ENCODE assay signal across 8 mouse cellular contexts in genomic region chr1:64738180-64738555, GRCm38 (mm10). TPM values are rescaled to one million over a fixed set of nuclear protein-coding genes. Genes with fewer than 3 reads are reported as not detected.
A peak's percentile ranks its signal among the peaks of the same experiment; 100 is the strongest.
DNase-seq lines count a peak whose midpoint lies in the region; ATAC-seq and TF ChIP-seq lines count a peak whose summit lies in the region.

No protein-coding gene starts in this region.

- H3K36me3 ChIP-seq in hindbrain, postnatal 0 days (ENCODE audit: insufficient read depth, low read length): no peaks in the 10 kb centered on the region
- peaks cover 8% of the 10 kb centered on the region; the same call in 1 of the 2 replicates for H3K36me3 ChIP-seq in liver, postnatal 0 days (replicated peaks; ENCODE audit: insufficient read depth, low read length)
- no peaks in the 10 kb centered on the region for H3K36me3 ChIP-seq in stomach, embryonic 15.5 days

- TF ChIP-seq EP300 in liver, postnatal 0 days (IDR thresholded peaks at IDR 0.05; ENCODE audit: low read depth): no peak

- no peak overlapping the region for H3K27ac ChIP-seq in hindbrain, postnatal 0 days
- H3K27ac ChIP-seq in liver, postnatal 0 days (ENCODE audit: low read depth): peak overlapping the region; percentile 86
- H3K27ac ChIP-seq in stomach, embryonic 15.5 days: peak overlapping the region; percentile 90

- no peak for TF ChIP-seq CTCF in hindbrain, postnatal 0 days (IDR thresholded peaks at IDR 0.05; ENCODE audit: low read depth)
- no peak for TF ChIP-seq CTCF in liver, postnatal 0 days (IDR thresholded peaks at IDR 0.05; ENCODE audit: low read depth)

- under 1% methylated on average over 11 of the region's 11 CpGs for WGBS in hindbrain, postnatal 0 days
- under 1% methylated on average over 11 of the region's 11 CpGs for WGBS in liver, postnatal 0 days (ENCODE audit: insufficient replicate concordance)
- WGBS in stomach, embryonic 15.5 days: under 1% methylated on average over 11 of the region's 11 CpGs

- no peaks in the 10 kb centered on the region; the same call in 1 of the 2 replicates for H3K4me1 ChIP-seq in hindbrain, postnatal 0 days (ENCODE audit: insufficient read depth, low read length)
- peaks cover 46% of the 10 kb centered on the region for H3K4me1 ChIP-seq in liver, postnatal 0 days (ENCODE audit: insufficient read depth)
- peaks cover 23% of the 10 kb centered on the region for H3K4me1 ChIP-seq in stomach, embryonic 15.5 days

- DNase-seq in kidney, adult 11 months: peak; percentile 91
- DNase-seq in kidney, postnatal 4 days: no peak
- peak; percentile 42 for DNase-seq in embryo, embryonic 11 days
- DNase-seq in hindbrain, postnatal 0 days (ENCODE audit: low spot score): no peak
- no peak for DNase-seq in liver, postnatal 0 days
- DNase-seq in ovary, adult 18-20 months (ENCODE audit: low spot score): no peak
- no peak for DNase-seq in adrenal gland, adult 18-20 months (ENCODE audit: low spot score in 2 of 2)

- H3K4me2 ChIP-seq in hindbrain, postnatal 0 days (ENCODE audit: low read depth, low read length): peak overlapping the region; percentile 94
- peak overlapping the region; percentile 99 for H3K4me2 ChIP-seq in liver, postnatal 0 days (ENCODE audit: low read depth, low read length)
- H3K4me2 ChIP-seq in stomach, embryonic 15.5 days: peak overlapping the region; percentile 95

- H3K27me3 ChIP-seq in hindbrain, postnatal 0 days (ENCODE audit: insufficient read depth, low read length): peaks cover 21% of the 10 kb centered on the region; the same call in 1 of the 2 replicates
- peaks cover 10% of the 10 kb centered on the region for H3K27me3 ChIP-seq in liver, postnatal 0 days (ENCODE audit: insufficient read depth, low read length)
- no peaks in the 10 kb centered on the region for H3K27me3 ChIP-seq in stomach, embryonic 15.5 days (replicated peaks)

- peak overlapping the region; percentile 63 for H3K4me3 ChIP-seq in hindbrain, postnatal 0 days (ENCODE audit: low read length)
- H3K4me3 ChIP-seq in liver, postnatal 0 days (ENCODE audit: low read depth, low read length): peak overlapping the region; percentile 88
- peak overlapping the region; percentile 77 for H3K4me3 ChIP-seq in stomach, embryonic 15.5 days (replicated peaks)

- H3K9ac ChIP-seq in hindbrain, postnatal 0 days (replicated peaks; ENCODE audit: low read length): no peak overlapping the region
- peak overlapping the region; percentile 62 for H3K9ac ChIP-seq in liver, postnatal 0 days (replicated peaks)
- H3K9ac ChIP-seq in stomach, embryonic 15.5 days: peak overlapping the region; percentile 13; the same call in 1 of the 2 replicates

- no peak for ATAC-seq in hindbrain, postnatal 0 days
- ATAC-seq in liver, postnatal 0 days: peak; percentile 46
- ATAC-seq in stomach, embryonic 15.5 days (ENCODE audit: insufficient read depth, low FRiP score, low read depth): peak; percentile 36

- no peaks in the 10 kb centered on the region for H3K9me3 ChIP-seq in hindbrain, postnatal 0 days (ENCODE audit: low read length)
- H3K9me3 ChIP-seq in liver, postnatal 0 days (ENCODE audit: low read length): no peaks in the 10 kb centered on the region
- no peaks in the 10 kb centered on the region for H3K9me3 ChIP-seq in stomach, embryonic 15.5 days

RNA-seq across cellular contexts. Expression of gene Fzd5, which starts 0.6 kb away (rescaled TPM):
- total RNA-seq in hindbrain, postnatal 0 days (2014; rRNA removed): 2.7 and 2.8 TPM in 2 replicates
- 0.28 and 0.38 TPM in 2 replicates for polyA plus RNA-seq in hindbrain, postnatal 0 days (2015; fragmentation: Nextera tagmentation; extraction: Ambion mirVana)
- polyA plus RNA-seq in liver, postnatal 0 days (2015; fragmentation: Nextera tagmentation; extraction: Ambion mirVana): 0.94 and 0.99 TPM in 2 replicates
- polyA plus RNA-seq in stomach, embryonic 15.5 days (2015; fragmentation: Nextera tagmentation; extraction: Ambion mirVana): 7.3 and 9.2 TPM in 2 replicates
- 10 to 100 TPM; 15.9 to 20.5 TPM for total RNA-seq in adrenal gland, adult 18-20 months (2021)

RNA-seq across cellular contexts. Expression of gene Ccnyl1, which starts 47.9 kb away (rescaled TPM):
- 17.5 and 19.7 TPM in 2 replicates for total RNA-seq in hindbrain, postnatal 0 days (2014; rRNA removed)
- 3.5 and 3.9 TPM in 2 replicates for polyA plus RNA-seq in hindbrain, postnatal 0 days (2015; fragmentation: Nextera tagmentation; extraction: Ambion mirVana)
- polyA plus RNA-seq in liver, postnatal 0 days (2015; fragmentation: Nextera tagmentation; extraction: Ambion mirVana): 0.89 and 1.3 TPM in 2 replicates
- polyA plus RNA-seq in stomach, embryonic 15.5 days (2015; fragmentation: Nextera tagmentation; extraction: Ambion mirVana): 4.5 and 5.2 TPM in 2 replicates
- 10 to 100 TPM; 15.9 to 16.5 TPM for total RNA-seq in adrenal gland, adult 18-20 months (2021)

Comparison
In these comparisons a context has a peak if more than half of its experiments do, and no peak if none do; other contexts are left out.
1. DNase-seq: peak in kidney, adult 11 months (single experiment) and embryo, embryonic 11 days (single experiment); none in kidney, postnatal 4 days (0 of 2), hindbrain, postnatal 0 days (single experiment), liver, postnatal 0 days (single experiment), ovary, adult 18-20 months (single experiment) and adrenal gland, adult 18-20 months (0 of 2).
2. Peak in every context shown above with its lines, with median percentiles within 50 percentile points of each other: H3K4me2 ChIP-seq and H3K4me3 ChIP-seq.